Mouse (Mus musculus) T-cell, adult 66 days (primary cell): Measurements from ENCODE around the gene Tm9sf3. TPM values are rescaled to one million over a fixed set of nuclear protein-coding genes. Genes with fewer than 3 reads are reported as not detected.

ENCODE experiments used
- total RNA-seq, 2 experiments: library from RNA; stranded (reverse); gene quantifications; 3 replicates in 1 of 2; 4 replicates in 1 of 2; pipeline ENCODE4 v1.2.4; 2023

Gene Tm9sf3
- 100 to 1,000 TPM in 1 of 2 experiments, 10 to 100 TPM in 1; 96.8 to 105 TPM for total RNA-seq

GRCm38 (mm10) chr19:41263630-41264295, at the start of gene Tm9sf3:
Tm9sf3 (minus strand) TSS chr19:41263997.

GRCm38 (mm10) chr19:41206811-41207344, 56.9 kb downstream of the Tm9sf3 start, which contains the start of gene Tll2:
Tll2 (minus strand) TSS chr19:41206835.

Other genes starting within 250 kb of the Tm9sf3 start
- 1 to 10 TPM; 2.9 to 3.5 TPM for gene Dntt, start 234.7 kb downstream of the Tm9sf3 start, total RNA-seq
- gene Opalin, start 186.9 kb downstream of the Tm9sf3 start, total RNA-seq: not detected
- under 1 TPM; 0.26 to 0.39 TPM for gene Tll2, start 57.2 kb downstream of the Tm9sf3 start, total RNA-seq
- 1 to 10 TPM; 6.4 to 8.4 TPM for gene Pik3ap1, start 121.1 kb upstream of the Tm9sf3 start, total RNA-seq
- gene Lcor, start 218.6 kb upstream of the Tm9sf3 start, total RNA-seq: 10 to 100 TPM; 31.1 to 32.3 TPM